Mouse (Mus musculus): ENCODE results near the gene Galntl6. TPM values are rescaled to one million over a fixed set of nuclear protein-coding genes. Genes with fewer than 3 reads are reported as not detected.

Galntl6 gene
- polyA plus RNA-seq, 1 experiment from 2014 or later, result 0.20 TPM

DNA sequence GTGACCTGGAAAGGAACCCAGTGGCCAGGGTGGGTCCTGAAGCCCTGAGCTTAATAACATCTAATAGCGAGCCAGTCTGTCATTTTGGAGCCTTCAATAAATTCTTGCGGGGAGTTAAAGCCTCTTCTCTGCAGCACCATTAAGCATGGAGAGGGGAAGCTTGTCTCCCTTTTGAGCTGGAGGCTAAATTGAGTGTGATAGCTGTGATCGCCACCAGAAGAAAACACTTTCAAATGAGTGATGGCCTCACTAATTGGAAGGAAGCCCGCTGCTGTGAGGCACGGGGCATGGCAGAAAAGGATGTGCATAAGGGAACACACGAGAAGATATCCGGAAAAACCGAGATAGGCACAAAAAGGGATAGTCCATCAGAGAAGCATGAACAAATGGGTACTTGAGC lies 694.6 kb downstream of the Galntl6 start:
- Histone ChIP-seq H3K4me1 (replicated peaks; ENCODE audit: control insufficient read depth, insufficient read depth, low read length) (no peaks in the 10 kb centered on the region), H3K36me3 (ENCODE audit: control insufficient read depth, insufficient read depth) (no peaks in the 10 kb centered on the region), H3K4me3 (ENCODE audit: low read depth, low read length) (no peak overlapping the region), H3K27me3 (replicated peaks; ENCODE audit: control insufficient read depth, insufficient read depth, low read length) (no peaks in the 10 kb centered on the region), H3K9ac (ENCODE audit: low read depth, low read length) (no peak overlapping the region), H3K4me2 (replicated peaks; ENCODE audit: low read depth) (no peak overlapping the region), H3K9me3 (ENCODE audit: control insufficient read depth) (no peaks in the 10 kb centered on the region), H3K27ac (ENCODE audit: low read depth, low read length) (no peak overlapping the region)
- TF ChIP-seq CTCF (IDR thresholded peaks at IDR 0.05; ENCODE audit: low read depth), result no peak
- 74% methylated on average over 8 of the region's 8 CpGs for WGBS
- no peak for ATAC-seq

DNA sequence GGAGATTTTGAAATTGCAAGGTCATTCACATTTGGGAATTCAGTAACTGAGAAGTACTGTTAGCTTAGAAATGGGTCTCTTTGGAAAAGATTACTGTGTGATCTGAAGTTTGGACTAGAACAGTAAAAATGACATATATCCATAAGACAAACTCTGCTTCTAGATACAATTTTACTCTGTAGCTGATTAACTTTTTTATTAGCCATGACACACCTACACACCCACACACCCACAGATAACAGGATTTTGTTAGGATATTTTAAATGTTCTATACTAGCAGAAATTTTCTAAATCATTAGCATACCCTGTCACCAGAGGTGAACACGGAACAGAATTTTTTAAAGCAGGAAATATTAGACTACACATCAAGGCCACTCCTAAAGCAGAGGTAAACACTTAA lies 722.7 kb downstream of the Galntl6 start:
- TF ChIP-seq CTCF (IDR thresholded peaks at IDR 0.05; ENCODE audit: low read depth), result no peak
- 38% methylated on average over 1 of the region's 1 CpGs for WGBS

DNA sequence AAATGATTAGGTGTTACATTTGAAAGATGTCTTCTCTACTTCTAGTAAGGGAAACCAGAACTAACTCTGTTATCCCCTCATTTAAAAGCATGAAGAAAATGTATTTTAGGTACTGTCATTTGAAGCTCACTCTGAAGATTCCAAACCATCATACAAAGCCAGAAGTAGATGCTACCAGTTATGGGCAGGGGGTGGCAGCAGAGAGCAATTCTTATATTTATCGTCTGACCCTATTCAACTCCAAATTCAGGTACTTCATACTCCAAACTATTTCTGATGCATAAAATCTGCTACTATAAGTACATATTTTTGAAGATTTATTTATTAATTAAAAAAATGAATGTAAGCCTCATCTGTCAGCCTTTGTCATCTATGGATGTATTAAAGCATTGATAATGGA lies 765.5 kb downstream of the Galntl6 start:
- H3K9ac ChIP-seq (ENCODE audit: low read depth, low read length), result no peak overlapping the region
- ATAC-seq, result no peak
- WGBS, result 21% methylated on average over 1 of the region's 1 CpGs
- H3K27ac ChIP-seq (ENCODE audit: low read depth, low read length), result no peak overlapping the region
- no peaks in the 10 kb centered on the region for H3K9me3 ChIP-seq (ENCODE audit: control insufficient read depth)
- no peak overlapping the region for H3K4me3 ChIP-seq (ENCODE audit: low read depth, low read length)
- peak; percentile 75 for TF ChIP-seq CTCF (IDR thresholded peaks at IDR 0.05; ENCODE audit: low read depth)
- no peaks in the 10 kb centered on the region for H3K36me3 ChIP-seq (ENCODE audit: control insufficient read depth, insufficient read depth)
- no peaks in the 10 kb centered on the region for H3K4me1 ChIP-seq (replicated peaks; ENCODE audit: control insufficient read depth, insufficient read depth, low read length)
- no peaks in the 10 kb centered on the region for H3K27me3 ChIP-seq (replicated peaks; ENCODE audit: control insufficient read depth, insufficient read depth, low read length)
- H3K4me2 ChIP-seq (replicated peaks; ENCODE audit: low read depth), result no peak overlapping the region

More for the DNA sequence above, 722.7 kb downstream of the Galntl6 start:
- Histone ChIP-seq H3K4me3 (ENCODE audit: low read depth, low read length) (no peak overlapping the region), H3K9me3 (ENCODE audit: control insufficient read depth) (no peaks in the 10 kb centered on the region), H3K27me3 (replicated peaks; ENCODE audit: control insufficient read depth, insufficient read depth, low read length) (no peaks in the 10 kb centered on the region), H3K4me2 (replicated peaks; ENCODE audit: low read depth) (no peak overlapping the region), H3K9ac (ENCODE audit: low read depth, low read length) (no peak overlapping the region), H3K27ac (ENCODE audit: low read depth, low read length) (no peak overlapping the region), H3K4me1 (replicated peaks; ENCODE audit: control insufficient read depth, insufficient read depth, low read length) (no peaks in the 10 kb centered on the region), H3K36me3 (ENCODE audit: control insufficient read depth, insufficient read depth) (no peaks in the 10 kb centered on the region)
- ATAC-seq, result no peak

DNA sequence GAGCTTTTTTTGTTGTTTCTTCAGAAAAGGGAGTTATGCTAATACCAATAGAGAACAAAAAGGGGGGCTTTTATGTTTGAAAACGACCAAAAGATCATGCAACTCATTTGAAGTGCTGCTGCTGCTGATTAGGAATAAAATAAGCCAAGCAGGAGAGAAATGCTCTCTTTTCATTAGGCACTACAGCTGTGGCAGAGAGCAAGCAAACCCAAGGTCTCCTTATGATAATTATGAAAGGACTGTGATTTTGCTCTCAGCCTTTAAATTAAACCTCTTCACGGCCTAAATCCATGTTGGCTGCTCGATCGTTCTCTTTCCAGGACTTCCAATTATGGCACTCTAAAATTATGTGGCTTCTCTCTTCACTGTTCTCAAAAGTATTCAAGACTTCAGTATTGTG lies 825.7 kb downstream of the Galntl6 start:
- ATAC-seq, result no peak
- no peak for TF ChIP-seq CTCF (IDR thresholded peaks at IDR 0.05; ENCODE audit: low read depth)
- no peaks in the 10 kb centered on the region for H3K36me3 ChIP-seq (ENCODE audit: control insufficient read depth, insufficient read depth)
- no peak overlapping the region for H3K4me2 ChIP-seq (replicated peaks; ENCODE audit: low read depth)
- H3K27me3 ChIP-seq (replicated peaks; ENCODE audit: control insufficient read depth, insufficient read depth, low read length), result no peaks in the 10 kb centered on the region
- 77% methylated on average over 4 of the region's 4 CpGs for WGBS
- no peaks in the 10 kb centered on the region for H3K4me1 ChIP-seq (replicated peaks; ENCODE audit: control insufficient read depth, insufficient read depth, low read length)
- no peaks in the 10 kb centered on the region for H3K9me3 ChIP-seq (ENCODE audit: control insufficient read depth)
- no peak overlapping the region for H3K4me3 ChIP-seq (ENCODE audit: low read depth, low read length)
- H3K27ac ChIP-seq (ENCODE audit: low read depth, low read length), result no peak overlapping the region
- H3K9ac ChIP-seq (ENCODE audit: low read depth, low read length), result no peak overlapping the region

DNA sequence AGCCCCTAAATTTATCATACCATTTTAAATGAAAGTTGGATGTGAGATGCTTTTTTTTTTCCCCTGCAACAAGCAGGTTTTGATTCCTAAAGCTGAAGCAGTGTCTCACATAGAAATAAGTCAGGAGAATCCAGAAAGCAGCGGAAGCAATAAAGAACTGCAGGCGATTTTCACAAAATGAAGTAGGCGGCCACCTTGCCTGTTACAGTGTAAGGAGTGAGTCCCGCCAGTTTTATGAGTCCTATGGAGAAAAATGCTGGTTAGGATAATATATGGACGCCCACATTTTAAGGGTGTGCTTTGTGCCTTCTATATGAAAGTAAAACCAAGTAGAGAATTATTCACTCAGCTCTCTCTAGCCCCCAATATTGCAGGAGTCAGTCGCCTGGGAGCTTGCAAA lies 827.5 kb downstream of the Galntl6 start:
- Histone ChIP-seq H3K4me3 (ENCODE audit: low read depth, low read length) (no peak overlapping the region), H3K4me2 (replicated peaks; ENCODE audit: low read depth) (no peak overlapping the region), H3K4me1 (replicated peaks; ENCODE audit: control insufficient read depth, insufficient read depth, low read length) (no peaks in the 10 kb centered on the region), H3K9ac (ENCODE audit: low read depth, low read length) (no peak overlapping the region), H3K27ac (ENCODE audit: low read depth, low read length) (no peak overlapping the region), H3K36me3 (ENCODE audit: control insufficient read depth, insufficient read depth) (no peaks in the 10 kb centered on the region), H3K27me3 (replicated peaks; ENCODE audit: control insufficient read depth, insufficient read depth, low read length) (no peaks in the 10 kb centered on the region), H3K9me3 (ENCODE audit: control insufficient read depth) (no peaks in the 10 kb centered on the region)
- no peak for ATAC-seq
- TF ChIP-seq CTCF (IDR thresholded peaks at IDR 0.05; ENCODE audit: low read depth), result no peak
- WGBS, result 82% methylated on average over 6 of the region's 6 CpGs

DNA sequence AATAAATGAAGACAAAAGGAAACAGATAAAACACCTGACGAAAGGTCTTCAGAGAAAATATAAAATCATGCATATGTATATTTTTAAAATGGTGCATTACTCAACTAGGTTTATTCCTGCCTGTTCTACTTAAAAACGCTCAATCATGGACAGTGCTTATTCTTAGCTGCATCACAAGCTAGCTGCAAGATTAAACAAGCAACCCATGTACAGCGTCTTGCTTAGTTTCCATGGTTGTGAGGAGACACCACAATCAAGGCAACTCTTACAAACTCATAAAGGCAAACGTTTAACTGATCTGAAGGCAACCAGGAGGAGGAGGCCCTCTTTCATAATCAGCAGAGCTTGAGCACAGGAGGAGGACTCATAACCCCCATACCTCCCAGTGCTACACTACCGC lies 830.7 kb downstream of the Galntl6 start:
- H3K4me3 ChIP-seq (ENCODE audit: low read depth, low read length), result no peak overlapping the region
- ATAC-seq, result no peak
- H3K9ac ChIP-seq (ENCODE audit: low read depth, low read length), result no peak overlapping the region
- H3K4me2 ChIP-seq (replicated peaks; ENCODE audit: low read depth), result no peak overlapping the region
- no peaks in the 10 kb centered on the region for H3K4me1 ChIP-seq (replicated peaks; ENCODE audit: control insufficient read depth, insufficient read depth, low read length)
- H3K27ac ChIP-seq (ENCODE audit: low read depth, low read length), result no peak overlapping the region
- WGBS, result 66% methylated on average over 5 of the region's 5 CpGs
- H3K36me3 ChIP-seq (ENCODE audit: control insufficient read depth, insufficient read depth), result no peaks in the 10 kb centered on the region
- no peak for TF ChIP-seq CTCF (IDR thresholded peaks at IDR 0.05; ENCODE audit: low read depth)
- H3K9me3 ChIP-seq (ENCODE audit: control insufficient read depth), result no peaks in the 10 kb centered on the region
- H3K27me3 ChIP-seq (replicated peaks; ENCODE audit: control insufficient read depth, insufficient read depth, low read length), result no peaks in the 10 kb centered on the region

DNA sequence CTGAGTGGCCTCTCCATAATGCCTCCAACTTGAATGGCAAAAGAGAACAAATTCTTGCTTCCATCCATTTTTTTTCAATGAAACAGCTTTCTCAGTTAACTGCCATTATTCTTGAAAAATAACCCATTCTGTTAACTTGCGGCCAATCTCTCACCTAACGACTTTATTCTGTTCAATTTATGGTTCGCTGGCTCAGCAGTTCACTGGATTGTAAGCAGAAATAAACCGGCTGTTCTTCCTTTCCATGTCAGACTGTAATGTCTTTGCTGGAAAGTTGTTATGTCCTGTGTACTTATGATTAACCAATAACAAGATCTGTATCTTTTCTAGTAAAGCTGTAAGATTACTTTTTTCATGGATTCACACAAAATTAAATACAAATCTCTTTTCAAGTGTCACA lies 837.8 kb downstream of the Galntl6 start:
- ATAC-seq, result no peak
- H3K36me3 ChIP-seq (ENCODE audit: control insufficient read depth, insufficient read depth), result no peaks in the 10 kb centered on the region
- H3K27me3 ChIP-seq (replicated peaks; ENCODE audit: control insufficient read depth, insufficient read depth, low read length), result no peaks in the 10 kb centered on the region
- no peak overlapping the region for H3K4me3 ChIP-seq (ENCODE audit: low read depth, low read length)
- no peaks in the 10 kb centered on the region for H3K9me3 ChIP-seq (ENCODE audit: control insufficient read depth)
- H3K4me1 ChIP-seq (replicated peaks; ENCODE audit: control insufficient read depth, insufficient read depth, low read length), result no peaks in the 10 kb centered on the region
- H3K27ac ChIP-seq (ENCODE audit: low read depth, low read length), result no peak overlapping the region
- TF ChIP-seq CTCF (IDR thresholded peaks at IDR 0.05; ENCODE audit: low read depth), result no peak
- H3K9ac ChIP-seq (ENCODE audit: low read depth, low read length), result no peak overlapping the region
- H3K4me2 ChIP-seq (replicated peaks; ENCODE audit: low read depth), result no peak overlapping the region
- 75% methylated on average over 4 of the region's 4 CpGs for WGBS
